Mouse (Mus musculus): Measurements from ENCODE around the gene Cd52.
"Not testable (repeated sequence)": the region's sequence is repeated elsewhere in the genome, so short reads cannot be mapped to it uniquely, and the experiment has no call there.

Gene Cd52

DNA sequence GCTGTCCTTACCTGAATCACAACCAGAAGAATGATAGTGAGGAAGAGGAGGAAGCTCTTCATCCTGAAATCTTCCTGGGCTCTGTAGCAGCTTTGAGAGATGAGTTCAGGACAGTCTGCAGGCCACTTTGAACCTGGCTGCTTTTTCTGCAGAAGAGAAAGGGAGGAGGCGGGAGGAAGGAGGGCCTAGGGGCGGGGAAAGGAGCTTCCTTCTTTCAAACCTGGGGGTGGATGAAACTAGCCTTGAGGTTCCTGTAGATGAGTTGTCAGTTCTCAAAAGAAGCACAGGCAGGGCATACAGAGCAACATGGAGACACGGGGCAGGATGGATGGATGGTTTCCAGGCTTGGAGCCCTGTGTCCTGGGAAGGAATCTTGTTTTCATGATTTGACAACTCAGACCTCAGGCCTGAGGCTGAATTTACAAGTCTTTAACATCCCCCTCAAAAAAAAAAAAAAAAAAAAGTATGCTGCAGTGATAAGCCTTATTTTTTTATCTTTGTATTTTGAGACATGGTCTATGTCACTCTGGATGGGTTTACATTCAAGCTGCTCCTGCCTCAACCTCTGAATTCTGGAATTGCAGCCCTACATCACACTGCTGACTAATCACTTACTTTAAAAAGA is at the start of gene Cd52:
Cd52 (minus strand) TSS at position 160 of the 625 bp plus-strand sequence.
- no peak for DNase-seq (ENCODE audit: low spot score)

DNA sequence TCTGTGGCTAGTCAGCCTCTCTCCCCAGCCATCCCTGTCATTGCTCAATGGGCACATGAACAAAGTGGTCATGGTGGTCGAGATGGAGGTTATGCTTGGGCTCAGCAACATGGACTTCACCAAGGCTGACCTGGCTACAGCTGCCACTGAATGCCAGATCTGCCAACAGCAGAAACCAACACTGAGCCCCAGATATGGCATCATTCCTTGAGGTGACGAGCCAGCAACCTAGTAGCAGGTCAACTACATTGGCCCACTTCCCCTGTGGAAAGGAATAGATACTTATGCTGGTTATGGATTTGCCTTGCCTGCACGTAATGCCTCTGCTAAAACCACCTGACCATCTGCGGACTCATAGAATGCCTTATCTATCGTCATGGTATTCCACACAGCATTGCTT is 49.4 kb upstream of the Cd52 start:
- DNase-seq (ENCODE audit: low spot score), result not testable (repeated sequence)

DNA sequence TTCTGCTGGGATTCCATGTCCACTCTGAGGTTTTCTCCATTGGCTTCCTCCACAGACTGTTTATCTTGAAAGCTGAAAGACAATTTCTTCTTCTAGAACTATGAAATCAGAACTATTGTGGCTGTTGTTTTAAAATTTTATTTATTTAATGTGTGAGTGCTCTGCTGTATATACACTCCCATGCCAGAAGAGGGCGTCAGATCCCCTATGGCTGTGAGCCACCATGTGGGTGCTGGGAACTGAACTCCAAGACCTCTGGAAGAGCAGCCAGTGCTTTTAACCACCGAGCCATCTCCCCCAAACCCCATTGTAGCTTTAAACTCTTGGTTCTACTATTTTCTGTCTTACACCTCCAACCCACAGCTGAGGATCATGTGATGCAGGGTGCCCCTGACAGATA is 44.0 kb upstream of the Cd52 start:
- DNase-seq (ENCODE audit: low spot score), result no peak

DNA sequence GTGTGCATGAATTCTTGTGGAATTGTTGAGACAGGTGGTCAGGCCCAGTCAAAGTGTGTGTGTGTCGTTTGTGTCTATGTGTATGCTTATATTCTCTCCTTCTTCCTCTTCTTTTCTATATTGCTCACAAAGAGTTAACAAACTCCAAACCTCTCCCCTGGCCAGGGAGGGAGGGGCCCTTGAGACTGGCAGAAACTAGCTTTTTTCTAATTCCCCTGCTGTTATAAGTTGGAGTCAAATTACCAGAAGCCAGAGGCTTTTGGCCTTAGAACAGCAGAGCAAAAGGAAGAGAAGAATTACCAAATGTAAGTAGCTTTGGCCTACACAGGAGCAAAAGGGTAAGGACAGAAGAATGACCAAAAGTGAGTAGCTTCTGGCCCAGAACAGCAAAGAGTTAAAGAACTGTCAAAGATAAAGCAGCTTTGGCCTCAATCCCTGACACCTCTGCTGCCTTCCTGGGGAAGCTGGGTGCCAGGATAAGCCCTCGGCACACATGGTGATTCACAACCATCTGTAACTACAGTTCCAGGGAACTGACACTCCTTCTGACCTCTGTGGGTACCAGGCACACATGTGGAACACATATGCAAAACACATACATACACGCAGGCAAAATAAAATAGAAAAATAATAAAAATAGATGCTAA is 41.5 kb upstream of the Cd52 start:
- no peak for DNase-seq (ENCODE audit: low spot score)

DNA sequence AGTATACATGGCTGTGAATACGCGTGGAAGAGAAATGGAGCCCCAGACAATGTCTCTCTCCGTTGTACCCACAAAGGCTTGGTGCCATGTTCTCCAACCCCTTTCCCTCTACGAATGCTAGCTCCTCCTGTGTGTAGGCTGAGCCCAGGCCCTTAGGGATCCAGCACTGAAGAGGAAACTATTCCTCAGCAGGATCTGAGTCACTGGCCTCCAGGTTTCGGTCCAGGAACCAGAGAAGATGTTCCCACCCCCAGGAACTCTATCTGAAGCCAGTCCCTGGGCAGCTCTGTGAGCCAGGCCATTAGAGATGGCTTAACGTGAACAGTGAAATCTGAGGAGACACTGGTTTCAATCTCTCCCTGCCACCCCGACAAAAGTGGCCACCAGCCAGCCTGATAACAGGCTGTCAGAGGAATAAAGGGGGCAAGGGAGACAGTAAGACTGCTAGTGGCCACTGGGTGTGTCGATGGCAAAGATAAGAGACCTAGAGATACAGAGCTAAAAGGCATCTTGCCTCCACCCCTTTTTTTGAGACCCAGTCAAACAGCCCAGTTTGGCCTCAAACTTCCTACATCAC is 37.7 kb upstream of the Cd52 start:
- DNase-seq (ENCODE audit: low spot score), result no peak

DNA sequence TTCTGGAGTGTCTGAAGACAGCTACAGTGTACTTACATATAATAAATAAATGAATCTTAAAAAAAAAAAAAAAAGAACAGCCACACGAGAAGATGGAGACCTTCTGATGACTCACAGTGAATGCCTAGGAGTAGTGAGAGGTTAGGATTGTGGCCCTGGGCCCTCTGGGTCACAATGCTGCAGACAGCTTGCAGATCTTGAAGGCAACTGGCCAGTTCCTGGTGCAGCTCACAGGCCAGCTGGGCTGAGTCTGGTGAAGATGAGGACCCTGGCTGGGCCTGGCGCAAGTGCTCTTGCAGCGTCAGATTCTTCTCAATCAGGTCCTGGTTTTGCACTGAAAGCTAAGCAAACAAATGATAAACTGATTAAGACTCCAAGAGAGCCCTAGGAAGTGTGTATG is 37.2 kb upstream of the Cd52 start:
- no peak for DNase-seq (ENCODE audit: low spot score)

DNA sequence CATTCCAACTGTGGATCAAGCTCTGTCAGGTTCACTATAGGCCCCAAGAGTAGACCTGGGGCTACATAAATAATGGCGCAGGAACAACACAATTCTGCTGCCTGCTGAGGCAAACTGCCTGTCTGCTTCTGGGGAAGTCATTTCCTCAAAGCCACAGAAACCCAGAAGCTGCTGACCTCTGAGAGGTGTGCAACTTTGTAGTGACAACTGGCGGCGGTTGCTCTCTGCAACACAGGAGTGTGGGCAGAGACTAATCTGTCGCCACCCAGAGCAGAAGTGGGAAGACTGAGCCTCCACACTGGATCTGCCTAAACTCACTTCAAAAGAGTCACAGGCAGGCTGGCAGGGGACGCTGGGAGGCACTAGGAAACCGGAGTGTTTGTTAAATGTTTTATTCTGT is 34.6 kb upstream of the Cd52 start:
- no peak for DNase-seq (ENCODE audit: low spot score)

DNA sequence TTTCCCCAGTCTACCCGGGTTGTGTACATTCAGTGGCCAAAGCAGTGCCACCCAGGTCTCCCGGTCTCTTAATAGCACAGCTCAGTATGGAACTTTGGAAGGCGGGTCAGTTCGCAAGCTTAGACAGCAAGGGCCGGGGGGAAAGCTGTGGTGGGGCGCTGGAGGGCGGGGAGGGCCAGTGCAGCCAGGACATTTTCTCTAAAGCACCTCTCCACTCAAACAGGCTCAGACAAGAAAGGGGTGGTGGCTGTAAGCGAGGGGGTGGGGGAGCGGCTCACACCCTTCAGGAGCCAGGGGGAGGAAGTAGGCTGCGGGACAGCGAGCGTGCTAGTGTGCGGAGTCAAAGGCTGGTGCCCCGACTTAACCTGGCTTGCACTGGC is 34.1 kb upstream of the Cd52 start:
- DNase-seq (ENCODE audit: low spot score), result no peak

DNA sequence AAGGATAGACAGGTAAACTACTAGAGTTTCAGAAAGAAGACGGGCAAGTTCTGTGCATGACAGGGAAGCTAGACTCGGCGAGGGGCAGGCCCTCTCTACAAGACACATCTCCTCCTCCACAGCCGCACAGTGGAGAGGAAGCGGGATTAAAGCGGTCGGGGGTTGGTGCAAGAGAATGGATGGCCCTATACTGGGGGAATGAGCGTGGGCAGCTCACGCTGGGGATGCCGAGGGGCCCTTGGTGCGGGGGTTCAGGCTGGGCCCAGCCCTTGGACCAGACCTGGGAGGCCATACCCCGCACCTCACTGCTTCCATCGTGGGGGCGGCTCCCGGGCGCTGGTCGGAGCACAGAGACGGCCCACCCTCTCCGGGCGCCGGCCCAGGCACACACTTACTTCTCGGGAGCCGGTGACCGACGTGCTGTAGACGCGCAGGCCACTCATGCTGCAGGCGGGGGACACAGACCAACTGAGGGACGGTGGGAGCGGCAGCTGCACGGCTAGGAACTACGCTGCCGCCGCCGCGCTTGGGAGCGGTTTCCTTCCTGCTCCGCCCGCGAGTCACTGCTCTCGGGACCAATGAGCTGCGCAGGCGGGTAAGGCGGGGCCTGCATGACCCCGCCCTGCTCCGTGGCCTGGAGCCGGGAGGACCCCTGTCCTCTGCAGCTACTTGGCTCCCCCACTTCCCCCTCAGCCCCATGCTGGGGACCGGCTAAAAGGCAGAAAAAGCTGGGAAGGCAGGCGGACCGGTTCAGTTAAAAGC is 33.5 kb upstream of the Cd52 start, which contains the start of gene Sh3bgrl3:
Sh3bgrl3 (minus strand) TSS at position 569 of the 762 bp plus-strand sequence.
- DNase-seq (ENCODE audit: low spot score), result peak; percentile 64

DNA sequence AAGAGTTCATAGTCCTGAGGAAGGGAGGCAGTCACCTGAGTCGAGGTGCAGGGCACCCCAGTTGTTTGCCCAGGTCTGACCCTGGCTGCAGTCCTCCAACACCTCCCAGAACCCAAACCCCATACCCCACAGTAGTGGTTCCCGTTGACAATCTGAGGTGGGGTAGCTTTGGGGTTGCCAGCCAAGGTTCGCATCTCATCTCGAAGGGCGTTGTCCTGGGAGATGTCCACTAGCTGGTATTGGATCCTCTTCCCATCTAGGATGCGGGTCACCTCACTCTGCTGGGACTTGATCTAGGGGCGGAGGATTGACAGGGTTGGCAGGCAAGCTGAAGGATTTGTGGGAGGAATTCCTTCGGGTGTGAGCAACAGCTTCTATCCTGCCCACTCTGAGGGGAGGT is 32.9 kb upstream of the Cd52 start:
- DNase-seq (ENCODE audit: low spot score), result no peak

DNA sequence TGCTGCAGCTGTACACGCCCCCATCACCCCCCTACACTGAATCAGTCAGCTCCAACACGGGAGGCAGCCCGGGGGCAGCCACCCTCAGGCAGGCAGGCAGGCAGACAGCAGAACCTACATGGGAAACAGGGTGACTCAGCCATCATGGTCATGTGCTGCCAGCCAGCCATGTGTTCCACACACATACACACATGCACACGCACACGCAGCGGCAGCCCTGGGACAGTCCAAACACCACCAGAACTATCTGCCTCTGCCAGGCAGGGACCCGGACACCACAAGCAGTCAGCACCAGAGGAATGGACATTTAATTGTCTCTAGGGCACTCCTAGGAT is 32.2 kb upstream of the Cd52 start:
- no peak for DNase-seq (ENCODE audit: low spot score)

DNA sequence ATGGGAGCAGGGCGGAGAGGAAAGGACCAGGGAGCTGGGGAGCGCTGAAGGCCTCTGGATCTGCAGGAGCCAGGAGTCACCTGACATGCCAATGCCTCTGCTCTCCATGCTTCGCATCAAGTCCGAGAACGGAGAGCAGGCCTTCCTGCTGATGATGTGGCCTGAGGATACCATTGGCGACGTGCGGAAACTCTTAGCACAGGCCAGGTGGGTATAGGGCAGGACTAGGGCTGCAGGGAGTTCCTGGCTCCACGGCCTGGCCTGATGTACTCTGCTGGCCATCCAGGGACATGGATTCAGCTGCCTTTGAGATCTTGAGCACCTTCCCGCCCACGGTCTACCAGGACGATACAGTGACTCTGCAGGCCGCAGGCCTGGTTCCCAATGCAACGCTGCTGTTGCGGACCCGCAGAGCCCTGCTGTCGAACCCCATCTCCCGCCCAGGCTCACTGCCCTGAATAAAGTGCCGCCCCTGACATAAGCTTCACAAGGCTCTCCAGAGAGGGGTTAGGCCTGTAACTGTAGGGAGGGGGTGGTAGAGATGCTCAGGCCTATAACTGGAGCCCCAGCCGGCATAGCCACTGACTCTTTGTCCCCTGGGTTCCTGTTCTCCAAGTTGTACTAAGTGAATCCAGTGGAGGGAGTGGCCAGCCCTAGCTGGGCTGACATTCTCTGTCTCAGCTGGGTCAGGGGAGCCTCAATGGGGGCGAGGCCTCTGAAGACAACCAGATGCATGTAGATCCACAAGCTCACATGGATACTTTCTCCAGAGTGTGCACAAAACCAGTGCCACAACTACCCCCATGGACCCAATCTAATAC is 31.6 kb upstream of the Cd52 start:
- no peak for DNase-seq (ENCODE audit: low spot score)

DNA sequence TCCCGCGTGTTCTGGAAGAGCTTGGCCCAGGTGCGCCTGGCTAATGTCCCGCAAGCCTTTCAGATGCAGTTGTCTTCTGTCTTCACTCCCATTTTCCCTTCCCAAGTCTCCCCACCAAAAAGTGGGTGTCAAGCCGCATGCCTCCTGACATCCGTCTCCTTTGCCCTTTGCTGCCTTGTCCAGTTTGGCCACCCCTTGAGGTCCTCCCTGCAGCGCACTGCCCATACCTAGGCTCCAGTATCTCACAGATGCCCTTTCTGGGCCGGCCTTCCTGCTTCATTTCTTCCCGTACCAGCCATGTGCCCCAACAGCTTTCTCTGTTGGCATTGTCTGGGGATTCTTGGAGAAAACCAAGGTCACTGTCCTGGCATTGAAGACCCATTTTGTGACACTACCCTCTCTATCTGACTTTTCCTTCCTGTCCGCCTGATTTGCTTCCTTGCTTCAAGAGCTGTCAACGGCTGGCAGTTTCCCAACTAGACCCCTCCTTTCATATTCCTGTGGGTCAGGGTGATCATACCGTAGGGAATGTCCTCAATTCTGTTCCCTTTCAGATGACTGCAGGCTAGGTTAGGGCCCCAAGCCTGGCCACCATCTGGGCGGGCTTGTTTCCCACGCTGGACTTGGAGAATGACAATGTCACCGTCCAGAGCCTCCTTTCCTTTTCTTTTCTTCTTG is 30.6 kb upstream of the Cd52 start:
- no peak for DNase-seq (ENCODE audit: low spot score)

DNA sequence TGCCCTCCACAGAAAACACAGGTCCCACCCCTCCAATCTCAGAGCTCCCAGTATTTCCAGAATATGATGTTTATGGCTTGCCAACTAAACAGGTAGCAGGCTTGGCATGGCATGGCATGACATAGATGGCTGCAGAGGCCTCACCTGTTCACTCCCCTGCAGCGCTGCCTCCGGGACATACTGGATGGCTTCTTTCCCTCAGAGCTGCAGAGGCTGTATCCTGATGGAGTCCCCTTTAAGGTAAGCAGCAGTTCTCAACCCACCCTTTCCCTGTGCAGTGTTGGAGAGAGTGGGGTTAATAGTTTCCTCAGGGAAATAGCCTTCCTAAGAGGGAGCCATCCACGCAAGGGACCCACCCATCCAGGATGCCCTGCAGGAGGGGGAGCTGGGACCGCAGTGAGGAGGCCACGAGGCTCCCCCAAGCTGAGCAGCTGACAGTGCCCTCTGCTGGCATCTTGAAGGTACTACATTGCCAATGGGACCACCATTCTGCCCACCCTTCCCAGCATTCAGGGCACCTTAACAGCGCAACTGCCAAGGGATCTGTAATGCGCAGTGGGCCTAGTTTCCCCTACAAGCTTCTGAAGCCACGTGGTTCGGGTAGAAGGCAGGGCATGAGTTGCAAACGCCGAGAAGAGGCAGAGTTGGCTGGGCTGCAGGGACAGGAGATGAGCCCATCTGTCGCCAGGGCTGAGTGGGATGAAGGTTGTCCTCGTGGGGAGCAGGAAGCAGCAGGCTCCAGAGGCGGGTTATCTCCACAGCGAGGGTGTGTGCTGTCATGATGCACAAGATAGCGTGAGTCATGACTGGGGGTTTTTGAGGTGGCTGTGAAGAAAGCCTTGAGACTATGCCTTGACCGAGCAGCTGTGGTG is 29.0 kb upstream of the Cd52 start:
- DNase-seq (ENCODE audit: low spot score), result peak; percentile 79

DNA sequence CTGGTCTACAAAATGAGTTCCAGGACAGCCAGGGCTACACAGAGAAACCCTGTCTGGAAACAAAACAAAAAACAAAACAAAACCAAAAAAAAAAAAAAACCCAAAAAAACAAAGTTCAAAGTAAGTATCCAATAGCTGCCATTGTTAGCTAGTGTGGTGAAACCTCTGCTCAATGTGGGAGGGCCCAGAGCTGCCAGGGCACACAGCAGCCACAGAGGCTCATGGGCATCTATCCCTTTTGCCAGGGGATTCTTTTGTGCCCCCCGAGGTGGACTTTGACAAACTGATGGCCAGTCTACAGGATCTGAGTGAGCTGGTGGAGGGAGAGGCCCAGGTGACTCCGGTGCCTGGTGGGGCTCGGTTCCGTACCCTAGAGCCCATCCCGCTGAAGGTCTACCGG is 28.3 kb upstream of the Cd52 start:
- DNase-seq (ENCODE audit: low spot score), result no peak

DNA sequence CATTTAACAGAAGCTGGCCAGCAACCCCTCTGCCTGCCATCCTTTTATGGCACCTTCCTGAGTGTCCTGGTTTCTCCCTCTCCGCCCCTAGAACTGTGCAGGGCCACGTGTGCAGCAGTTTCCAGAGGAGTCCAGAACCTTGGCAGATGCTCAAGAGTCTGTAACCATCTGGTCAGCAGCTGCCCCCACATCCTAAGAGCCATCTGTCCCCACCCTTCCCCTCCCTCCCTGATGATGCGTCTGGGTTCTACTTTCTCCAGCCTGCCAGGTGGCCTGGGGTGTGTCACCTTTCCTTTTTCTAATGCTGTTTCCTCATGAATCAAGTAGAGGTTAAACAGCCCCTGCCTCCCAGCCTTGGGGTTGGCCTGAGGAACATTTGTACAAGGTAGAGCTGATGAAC is 27.4 kb upstream of the Cd52 start:
- DNase-seq (ENCODE audit: low spot score), result no peak

DNA sequence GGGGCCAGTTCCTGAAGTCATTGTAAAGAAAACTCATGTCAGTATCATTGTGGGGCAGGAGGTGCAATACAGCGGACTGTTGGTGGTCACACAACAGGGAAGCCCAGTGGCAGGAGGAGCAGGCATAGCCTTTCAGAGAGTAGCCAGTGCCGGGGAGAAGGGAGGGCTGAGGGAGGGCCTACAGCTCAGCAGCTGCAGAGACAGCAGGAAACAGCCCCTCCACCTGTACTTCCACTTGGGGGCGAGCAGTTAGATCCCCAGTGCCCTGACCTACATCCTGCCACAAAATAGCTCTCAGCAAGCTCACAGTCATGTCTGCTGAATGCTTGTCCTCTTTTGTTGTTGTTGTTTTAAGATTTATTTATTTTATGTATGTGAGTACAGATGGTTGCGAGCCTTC is 26.7 kb upstream of the Cd52 start:
- DNase-seq (ENCODE audit: low spot score), result no peak

DNA sequence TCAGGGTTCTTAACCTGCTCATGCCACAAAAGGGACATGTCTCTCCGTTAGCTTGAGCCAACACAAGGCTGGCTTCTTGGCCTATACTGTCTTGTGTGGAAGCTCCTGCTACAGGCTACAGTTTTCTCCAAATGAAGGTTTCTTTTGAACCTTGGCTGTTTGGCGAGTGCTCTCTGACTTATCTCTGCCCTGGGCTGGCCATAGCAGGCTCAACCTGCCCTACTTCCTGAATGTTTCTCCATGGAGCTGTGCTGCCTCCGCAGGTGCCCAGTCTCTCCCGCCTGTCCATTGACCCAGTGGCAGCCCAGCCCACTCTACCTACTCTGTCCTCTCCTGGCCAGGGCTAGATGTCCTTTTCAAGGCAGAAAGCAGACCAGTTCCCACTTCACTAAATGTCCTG is 26.0 kb upstream of the Cd52 start:
- no peak for DNase-seq (ENCODE audit: low spot score)

DNA sequence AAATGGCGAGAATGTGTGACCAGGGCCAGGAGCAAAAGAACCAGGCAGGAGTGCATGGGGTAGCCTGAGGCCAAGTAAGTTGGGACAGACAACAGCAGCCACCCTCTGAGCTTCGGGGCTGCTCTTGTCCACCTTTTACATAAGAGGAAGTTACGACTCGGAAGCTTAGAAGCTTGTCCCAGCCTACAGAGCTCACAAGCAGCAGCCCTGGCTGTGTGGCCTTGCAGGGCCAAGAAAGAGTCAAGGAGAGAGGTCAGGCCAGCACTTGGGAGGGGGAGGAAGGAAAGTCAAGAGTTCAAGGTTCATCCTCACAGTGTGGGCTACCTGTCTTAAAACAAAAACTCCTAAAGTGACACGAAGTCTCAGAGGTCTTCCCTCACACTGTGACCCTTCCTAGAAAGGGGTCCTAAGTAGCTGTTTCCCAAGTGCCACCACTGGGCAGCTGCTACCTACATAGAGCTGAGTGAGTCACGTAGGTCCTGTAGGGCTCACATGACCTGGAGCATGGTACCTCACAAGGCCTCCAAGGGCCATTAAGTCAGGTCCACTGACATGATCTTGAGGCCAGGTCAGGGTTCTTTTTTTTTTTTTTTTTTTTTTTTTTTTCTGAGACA is 25.4 kb upstream of the Cd52 start:
- no peak for DNase-seq (ENCODE audit: low spot score)

DNA sequence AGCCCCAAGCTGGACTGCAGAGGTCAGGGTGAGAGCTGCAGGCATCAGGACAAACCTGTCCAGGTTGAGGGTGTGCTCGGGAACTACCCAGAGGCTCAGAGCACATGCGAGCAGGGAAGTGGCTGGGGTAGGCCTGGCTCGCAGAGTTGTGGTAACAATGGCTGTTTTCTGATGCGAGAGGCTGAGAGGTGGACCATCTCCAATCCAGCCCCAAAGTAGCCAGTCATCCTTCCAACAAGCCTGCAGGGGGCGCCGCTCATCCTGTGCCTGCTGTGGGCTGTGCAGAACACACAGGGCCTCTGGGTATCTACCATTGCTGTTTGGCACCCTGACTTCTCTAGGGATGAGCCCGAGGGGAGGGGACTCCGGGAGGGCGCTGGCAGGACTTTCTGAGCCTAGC is 24.8 kb upstream of the Cd52 start:
- no peak for DNase-seq (ENCODE audit: low spot score)
